Mouse (Mus musculus) megakaryocyte-erythroid progenitor cell, adult 5-6 weeks (primary cell): Measurements from ENCODE around the gene Icam1. TPM values are rescaled to one million over a fixed set of nuclear protein-coding genes. Genes with fewer than 3 reads are reported as not detected.

Source experiments
- ATAC-seq: replicated peaks from 2 replicates; pipeline ENCODE4 v1.8.0; 2016; ENCODE audit warnings: mild to moderate bottlenecking, inconsistent platforms; ENCODE audit not compliant: severe bottlenecking, poor library complexity, low FRiP score, low TSS enrichment
- total RNA-seq, 2 experiments: library from RNA; stranded (forward) in 1 of 2; stranded (reverse) in 1 of 2; fragments of 200-1000, 215-1000 nt in 1 of 2; fragments of >200 nt in 1 of 2; fragmentation: Nextera tagmentation in 1 of 2; gene quantifications; 2 replicates each; pipeline ENCODE4 v1.2.3; 2014 to 2017

Icam1 gene
- total RNA-seq, 2 experiments from 2014 or later: 3.4 to 3.6 TPM

GRCm38 (mm10) chr9:21017177-21017575 lies 1.4 kb downstream of the Icam1 start:
- no peak for ATAC-seq

- ATAC-seq: no peak
Observed at GRCm38 (mm10) chr9:21018600-21018999, 2.8 kb downstream of the Icam1 start.

- ATAC-seq: no peak
Observed at GRCm38 (mm10) chr9:21021363-21021762, 5.6 kb downstream of the Icam1 start.

- no peak for ATAC-seq
Observed at GRCm38 (mm10) chr9:21022288-21022687, 6.5 kb downstream of the Icam1 start.

- no peak for ATAC-seq
Observed at GRCm38 (mm10) chr9:21022726-21023125, 6.9 kb downstream of the Icam1 start.

- no peak for ATAC-seq
Observed at GRCm38 (mm10) chr9:21025258-21025810, 9.5 kb downstream of the Icam1 start.

GRCm38 (mm10) chr9:21026849-21027248 lies 11.1 kb downstream of the Icam1 start:
- ATAC-seq: no peak

GRCm38 (mm10) chr9:21027774-21028290 lies 12.0 kb downstream of the Icam1 start:
- ATAC-seq: no peak

- no peak for ATAC-seq
Observed at GRCm38 (mm10) chr9:21028560-21029110, 12.8 kb downstream of the Icam1 start.

- peak; percentile 68 for ATAC-seq
Observed at GRCm38 (mm10) chr9:21029291-21030054, 13.7 kb downstream of the Icam1 start, which contains the start of gene Icam4. TSS of gene Icam4 (plus strand) at chr9:21029373.

GRCm38 (mm10) chr9:21030055-21030600 lies 14.3 kb downstream of the Icam1 start:
- no peak for ATAC-seq

GRCm38 (mm10) chr9:21030781-21031250 lies 15.0 kb downstream of the Icam1 start:
- ATAC-seq: peak; percentile 55

- peak; percentile 8 for ATAC-seq
Observed at GRCm38 (mm10) chr9:21031251-21031895, 15.6 kb downstream of the Icam1 start.

GRCm38 (mm10) chr9:21031896-21032351 lies 16.1 kb downstream of the Icam1 start, which contains the start of gene Icam5:
TSS of gene Icam5 (plus strand) at chr9:21032073.
- ATAC-seq: no peak

GRCm38 (mm10) chr9:21032491-21032890 lies 16.7 kb downstream of the Icam1 start:
- ATAC-seq: no peak

GRCm38 (mm10) chr9:21033136-21033535 lies 17.4 kb downstream of the Icam1 start:
- peak; percentile 46 for ATAC-seq

GRCm38 (mm10) chr9:21034481-21035085 lies 18.8 kb downstream of the Icam1 start:
- ATAC-seq: no peak

GRCm38 (mm10) chr9:21035586-21035985 lies 19.8 kb downstream of the Icam1 start:
- no peak for ATAC-seq

GRCm38 (mm10) chr9:21036161-21036560 lies 20.4 kb downstream of the Icam1 start:
- no peak for ATAC-seq
